Mouse (Mus musculus): ENCODE results near the gene Brca1. TPM values are rescaled to one million over a fixed set of nuclear protein-coding genes. Genes with fewer than 3 reads are reported as not detected.
A peak's percentile ranks its signal among the peaks of the same experiment; 100 is the strongest.
"Not testable (repeated sequence)": the region's sequence is repeated elsewhere in the genome, so short reads cannot be mapped to it uniquely, and the experiment has no call there.

The Brca1 gene
- total and polyA plus RNA-seq, 3 experiments, result 0.20 to 1.3 (median 0.84) TPM

DNA sequence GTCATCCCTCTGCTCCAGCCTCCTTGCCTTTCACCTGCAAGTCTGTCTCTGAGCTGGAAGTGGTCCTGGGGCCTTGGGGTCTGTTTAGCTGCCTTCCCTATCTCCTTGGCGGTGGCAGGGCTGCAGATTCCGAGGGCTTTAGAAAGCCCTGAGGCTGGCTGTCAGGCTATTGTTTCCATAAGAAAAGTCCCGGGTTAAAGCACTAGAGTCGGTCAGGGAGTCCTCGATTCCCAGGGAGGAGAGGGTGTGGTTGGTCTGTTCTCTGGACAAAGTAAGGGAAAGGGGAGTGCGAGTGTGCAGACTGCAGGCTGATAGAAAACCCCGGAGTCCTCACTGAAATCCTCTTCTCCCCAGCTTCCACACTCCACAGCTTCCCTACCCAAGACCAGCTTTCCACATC lies 81.5 kb downstream of the Brca1 start:
- DNase-seq, result no peak

DNA sequence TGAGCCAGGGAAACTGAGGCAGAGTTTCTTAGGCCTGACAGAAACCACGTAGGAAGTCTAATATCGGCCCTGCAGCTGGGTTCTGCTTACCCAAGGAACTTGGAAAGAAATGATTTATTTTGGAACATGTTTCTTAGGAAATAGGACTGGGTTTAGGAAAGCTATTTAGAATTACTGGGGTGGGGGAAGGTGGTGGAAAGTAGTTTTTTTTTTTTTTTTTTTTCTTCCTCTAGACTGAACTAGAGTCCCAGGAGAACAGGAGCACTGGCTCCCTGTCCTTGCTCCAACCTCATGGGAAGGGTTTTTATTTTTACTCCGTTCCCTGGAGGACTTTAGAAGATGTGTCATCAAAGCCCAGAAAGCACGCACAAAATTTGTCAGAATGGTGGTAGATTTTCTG lies 82.6 kb downstream of the Brca1 start:
- DNase-seq, result no peak

DNA sequence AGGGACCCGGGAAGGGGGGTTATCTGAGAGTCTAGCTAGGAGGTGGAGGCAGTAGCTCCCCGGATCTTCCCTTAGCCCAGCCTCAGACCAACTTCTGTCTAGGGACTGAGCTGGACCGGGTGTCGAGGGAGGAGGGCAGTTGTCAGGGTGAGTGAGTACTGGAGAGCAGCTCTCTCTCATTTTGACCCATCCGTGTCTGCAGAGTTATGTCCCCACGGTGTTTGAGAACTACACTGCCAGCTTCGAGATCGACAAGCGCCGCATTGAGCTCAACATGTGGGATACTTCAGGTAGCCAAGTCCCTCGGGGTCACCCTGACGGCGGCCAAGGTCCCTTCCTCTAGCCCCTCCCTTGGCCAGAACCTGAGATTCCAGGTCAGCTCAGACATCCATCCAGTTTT lies 83.0 kb downstream of the Brca1 start:
- DNase-seq, result no peak

DNA sequence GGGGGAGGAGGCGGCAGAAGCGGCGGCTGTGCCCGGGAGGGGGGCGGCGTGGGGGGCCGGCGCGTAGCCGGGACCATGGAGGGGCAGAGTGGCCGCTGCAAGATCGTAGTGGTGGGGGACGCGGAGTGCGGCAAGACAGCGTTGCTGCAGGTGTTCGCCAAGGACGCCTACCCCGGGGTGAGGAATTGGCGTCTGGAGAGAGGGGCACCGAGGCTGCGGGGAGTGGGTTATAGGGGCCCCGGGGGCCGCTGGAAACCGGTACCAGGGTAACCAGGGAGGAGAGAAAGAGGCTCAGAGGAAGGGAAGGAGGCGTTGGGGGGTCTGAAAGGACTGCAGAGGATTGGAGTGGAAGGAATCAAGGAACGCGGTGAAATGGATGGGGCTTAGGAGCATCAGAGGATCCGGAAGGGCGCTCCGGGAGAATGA lies 83.5 kb downstream of the Brca1 start:
- no peak for DNase-seq

DNA sequence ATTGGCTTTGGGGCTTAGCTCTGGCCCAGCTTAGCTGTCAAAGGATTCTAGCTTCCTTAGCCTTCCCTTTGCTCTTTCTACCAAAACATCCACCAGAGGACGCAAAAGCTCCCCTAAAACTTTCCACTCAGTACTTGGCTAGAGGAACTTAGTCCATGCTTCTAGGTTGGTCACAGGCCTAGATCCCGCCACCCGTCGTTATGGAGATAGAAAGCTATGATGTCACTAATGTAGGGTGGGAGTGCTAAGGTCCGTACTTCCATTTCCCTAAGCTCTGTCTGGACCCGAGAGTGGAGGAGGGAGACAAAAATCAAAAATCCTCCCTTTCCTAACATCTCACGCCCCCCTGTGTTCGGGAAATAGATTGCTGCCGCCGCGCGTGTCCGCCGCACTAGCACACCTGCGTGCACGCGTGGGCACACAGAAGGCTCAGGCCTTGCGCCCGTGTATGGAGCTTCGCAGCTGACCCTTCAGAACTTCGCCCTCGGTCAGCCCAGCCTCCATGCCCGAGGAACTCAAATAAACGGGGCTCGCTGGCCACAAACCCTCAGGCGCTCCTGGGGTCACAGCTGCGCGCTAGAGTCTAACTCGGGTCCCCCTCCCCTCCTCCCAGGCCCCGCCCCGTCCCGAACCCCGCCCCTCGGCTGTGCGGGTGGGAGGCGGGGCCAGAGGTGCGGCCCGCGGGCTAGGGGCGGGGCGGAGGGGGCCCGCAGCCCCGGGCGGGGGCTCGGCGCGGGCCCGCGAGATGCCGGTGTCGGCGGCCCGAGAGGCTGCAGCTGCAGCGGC lies 84.1 kb downstream of the Brca1 start:
- DNase-seq, result peak; percentile 80

DNA sequence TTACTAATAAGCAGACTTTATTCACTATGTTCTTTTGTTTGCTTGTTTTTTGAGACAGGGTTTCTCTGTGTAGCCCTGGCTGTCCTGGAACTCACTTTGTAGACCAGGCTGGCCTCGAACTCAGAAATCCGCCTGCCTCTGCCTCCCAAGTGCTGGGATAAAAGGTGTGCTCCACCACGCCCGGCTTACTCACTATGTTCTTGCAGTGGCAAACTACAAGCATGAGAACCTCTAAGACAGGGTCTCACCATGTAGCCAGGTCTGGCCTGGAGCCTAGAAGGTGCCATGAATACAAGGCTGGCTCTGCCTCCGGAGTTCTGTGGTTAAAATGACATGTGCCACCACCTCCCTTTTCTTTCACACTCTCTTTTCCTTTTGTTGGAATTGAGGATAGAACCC lies 85.2 kb downstream of the Brca1 start:
- not testable (repeated sequence) for DNase-seq

DNA sequence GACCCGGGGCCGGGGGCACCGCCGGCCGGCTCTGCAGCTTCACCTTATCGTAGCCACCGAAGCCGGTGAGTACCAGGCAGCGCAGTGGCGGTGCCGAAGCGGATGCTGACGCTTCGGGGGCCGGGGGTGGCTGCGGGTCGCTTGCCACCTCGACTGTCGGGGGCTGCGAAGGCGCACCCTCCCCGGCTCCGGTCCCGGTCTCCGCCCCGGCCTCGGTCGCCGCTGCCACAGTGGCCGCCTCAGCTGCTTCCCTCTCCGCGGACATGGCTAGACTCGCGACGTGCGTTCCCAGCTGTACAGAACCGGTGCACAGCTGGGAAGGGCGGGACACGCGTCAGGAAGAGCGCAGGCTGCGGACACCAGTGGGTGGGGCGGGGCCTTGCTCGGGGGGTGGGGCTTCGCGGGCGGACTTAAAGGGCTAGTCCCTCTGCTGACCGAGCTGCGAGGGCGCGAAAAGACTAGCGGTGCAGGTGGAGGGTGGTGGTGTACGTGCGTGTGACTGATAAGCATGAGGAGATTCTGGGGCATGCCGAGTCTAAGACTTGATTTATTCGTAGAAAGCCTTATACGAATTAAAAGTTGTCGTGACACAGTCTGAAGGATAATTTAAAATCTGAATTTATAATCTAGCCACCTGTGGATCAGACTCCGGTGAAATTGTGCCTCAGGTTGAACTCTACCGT lies 85.7 kb downstream of the Brca1 start, which contains the start of gene Vat1:
Gene Vat1 (minus strand): TSS at position 362 of the 683 bp plus-strand sequence.
- DNase-seq, result peak; percentile 87

DNA sequence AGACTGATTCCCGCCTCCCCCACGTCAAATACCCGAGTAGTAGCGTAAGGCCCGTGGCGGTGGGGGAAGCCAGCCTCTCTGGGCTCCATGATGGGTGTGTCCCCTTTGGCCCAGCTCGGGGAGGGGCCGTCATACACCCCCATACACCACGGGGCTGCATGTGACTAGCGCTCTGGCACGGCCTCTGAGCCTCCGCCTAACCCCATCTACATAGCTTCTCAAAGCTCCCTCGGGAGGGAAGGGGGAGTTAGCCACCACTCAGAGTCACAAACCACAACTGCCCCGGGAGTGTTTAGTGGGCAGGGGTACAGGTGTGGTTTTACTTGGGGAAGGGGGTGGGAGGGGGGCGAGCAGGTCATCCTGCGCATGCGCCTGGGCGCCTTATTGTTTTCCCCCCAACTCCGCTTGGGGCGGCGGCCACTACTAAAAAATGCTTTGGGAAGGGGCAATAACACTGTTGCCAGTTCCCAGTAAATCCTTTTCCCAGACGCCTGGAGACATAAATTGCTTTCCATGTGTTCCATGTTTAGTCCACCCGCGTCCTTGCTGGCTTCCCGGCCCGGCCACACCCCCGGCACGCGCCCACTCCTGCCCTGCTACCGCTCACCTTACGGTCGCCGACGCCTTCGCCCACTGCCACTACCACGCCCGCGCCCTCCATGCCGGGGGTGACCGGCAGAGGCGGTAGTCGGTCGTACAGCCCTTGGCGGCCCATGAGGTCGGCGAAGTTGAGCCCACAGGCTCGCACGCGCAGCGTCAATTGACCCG lies 86.5 kb downstream of the Brca1 start:
- peak; percentile 82 for DNase-seq

DNA sequence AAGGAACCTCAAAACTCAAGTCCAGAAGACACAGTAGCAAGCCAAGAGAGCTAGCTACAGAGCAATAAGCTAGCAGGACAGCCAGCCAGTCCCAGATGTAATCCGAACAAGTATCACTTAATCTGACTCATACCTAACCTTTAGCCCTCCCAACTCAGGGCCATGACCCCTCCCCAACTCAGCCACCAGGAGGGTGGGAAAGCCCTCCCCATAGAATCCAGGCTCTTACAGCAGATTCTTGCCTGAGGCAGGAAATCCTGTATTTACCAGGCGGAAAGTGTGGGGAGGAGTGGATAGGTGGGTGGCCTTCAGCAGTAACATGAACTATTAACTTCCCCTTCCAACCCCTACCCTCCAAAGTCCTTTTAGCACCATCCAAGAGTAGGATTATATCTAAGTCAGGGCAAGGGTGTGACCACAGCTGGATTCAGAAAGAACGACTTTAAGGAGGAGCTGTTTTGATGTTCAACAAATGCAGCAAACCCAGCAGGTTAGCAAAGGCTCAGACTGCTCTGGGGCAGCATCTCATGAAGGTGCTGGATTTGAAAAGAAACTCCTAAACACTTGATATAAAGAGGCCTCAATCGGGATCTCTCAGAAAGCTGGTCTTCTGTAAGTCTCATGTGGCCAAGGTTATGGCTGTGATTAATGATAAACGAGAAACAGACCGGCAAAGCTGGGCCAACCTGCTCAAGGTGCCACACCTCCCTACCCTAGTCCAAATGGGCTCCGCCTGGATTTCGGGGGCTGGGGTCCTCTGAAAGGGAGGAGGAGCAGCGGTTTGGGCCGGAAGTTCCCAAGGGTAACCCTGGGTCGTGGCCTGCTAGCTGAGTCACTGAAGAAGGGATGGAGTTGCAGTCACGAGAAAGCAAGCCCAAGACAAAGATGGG lies 87.3 kb downstream of the Brca1 start, which contains the start of gene Rnd2:
Gene Rnd2 (plus strand): TSS at position 789 of the 890 bp plus-strand sequence.
- peak; percentile 75 for DNase-seq

DNA sequence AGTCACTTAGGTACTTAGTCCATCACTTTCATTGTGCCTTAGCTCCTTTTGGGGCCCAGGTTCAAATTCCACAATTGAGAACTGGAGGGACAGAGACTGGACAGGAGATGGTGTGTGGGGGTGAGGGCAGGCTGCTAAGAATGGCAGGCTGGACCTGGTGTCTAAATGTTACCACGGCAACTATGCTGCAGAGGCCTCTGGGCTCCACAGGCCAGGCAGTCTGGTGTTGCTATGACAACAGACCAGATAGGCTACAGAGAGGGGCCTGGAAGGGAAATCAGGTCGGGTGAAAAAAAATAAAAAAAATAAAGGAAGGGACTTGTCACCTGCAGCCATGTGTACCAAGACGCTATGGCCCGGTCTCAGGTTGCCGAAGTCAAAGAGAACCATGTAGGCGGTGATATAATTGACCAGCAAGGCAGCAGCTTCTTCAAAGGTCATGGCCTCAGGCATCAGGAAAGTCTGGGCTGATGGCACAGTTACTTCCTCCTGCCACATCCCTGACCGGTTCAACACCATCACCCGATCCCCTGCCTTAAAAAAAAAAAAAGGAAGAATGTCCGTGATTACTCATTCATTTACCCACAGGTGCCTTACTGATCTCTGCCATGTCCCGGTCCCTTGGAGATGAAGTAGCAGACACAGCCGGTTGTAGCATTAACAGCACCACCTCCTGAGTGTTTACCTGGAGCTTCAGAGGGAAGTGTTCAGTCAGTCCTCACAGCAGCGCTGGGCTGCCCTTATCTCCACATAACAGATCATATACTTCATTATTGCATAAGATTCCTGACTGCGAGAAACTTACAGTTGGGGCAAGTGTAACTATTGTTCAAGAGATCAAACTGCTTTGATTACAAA lies 88.9 kb downstream of the Brca1 start:
- DNase-seq, result no peak

DNA sequence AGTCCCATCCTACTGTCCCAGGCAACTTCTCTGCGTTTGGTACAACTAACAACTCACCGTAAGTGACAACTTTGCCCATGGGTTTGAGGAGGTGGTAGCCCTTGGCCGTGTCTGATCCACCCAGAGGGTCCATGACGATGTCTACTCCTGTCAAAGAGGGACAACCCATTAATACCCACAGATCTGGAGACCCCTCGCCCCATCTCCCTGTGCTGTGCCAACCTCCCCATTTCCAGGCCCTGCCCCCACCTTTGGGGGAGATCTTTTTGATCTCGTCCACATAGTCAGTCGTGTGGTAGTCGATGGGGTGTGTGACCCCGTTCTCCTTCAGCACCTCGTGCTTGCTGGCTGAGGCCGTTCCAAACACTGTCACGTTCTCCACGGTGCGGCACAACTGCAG lies 89.6 kb downstream of the Brca1 start:
- no peak for DNase-seq

DNA sequence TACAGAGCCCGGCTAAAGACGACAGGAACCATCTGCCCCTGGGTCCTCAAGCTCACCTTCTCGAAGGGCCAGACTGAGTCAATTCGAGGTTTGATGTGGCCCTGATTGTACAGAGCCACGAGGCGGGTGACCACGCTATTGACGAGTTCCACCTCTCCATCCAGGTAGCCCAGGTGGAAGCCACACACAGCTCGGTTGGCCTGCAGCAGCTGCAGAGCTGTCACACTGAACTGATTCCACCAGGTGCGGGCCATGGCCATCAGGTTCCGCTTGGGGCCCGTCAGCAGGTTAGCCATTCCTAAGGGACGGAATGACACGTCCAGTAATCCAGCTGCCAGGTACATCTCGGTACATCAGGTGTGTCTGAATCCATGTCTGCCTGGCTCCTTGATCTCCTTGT lies 91.4 kb downstream of the Brca1 start:
- DNase-seq, result no peak

DNA sequence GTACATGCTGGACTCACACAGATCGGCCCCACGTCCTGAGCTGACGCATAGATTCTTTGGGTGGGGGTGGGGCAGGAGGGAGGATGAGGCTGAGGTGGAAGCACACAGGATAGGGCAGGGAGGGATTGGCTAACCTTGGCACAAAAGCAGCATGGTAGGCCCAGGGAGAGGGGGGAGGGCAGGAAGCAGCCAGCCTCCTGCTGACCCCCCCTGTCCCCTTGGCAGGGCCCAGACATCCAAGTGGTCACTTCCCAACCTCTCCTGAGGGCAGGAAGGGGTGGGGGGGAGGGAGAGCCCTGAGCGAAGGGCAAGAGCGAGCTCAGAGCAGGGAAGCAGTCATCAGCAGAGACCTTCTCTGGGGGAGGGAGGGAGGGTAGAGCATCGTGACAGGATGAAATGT lies 92.0 kb downstream of the Brca1 start:
- peak; percentile 62 for DNase-seq

DNA sequence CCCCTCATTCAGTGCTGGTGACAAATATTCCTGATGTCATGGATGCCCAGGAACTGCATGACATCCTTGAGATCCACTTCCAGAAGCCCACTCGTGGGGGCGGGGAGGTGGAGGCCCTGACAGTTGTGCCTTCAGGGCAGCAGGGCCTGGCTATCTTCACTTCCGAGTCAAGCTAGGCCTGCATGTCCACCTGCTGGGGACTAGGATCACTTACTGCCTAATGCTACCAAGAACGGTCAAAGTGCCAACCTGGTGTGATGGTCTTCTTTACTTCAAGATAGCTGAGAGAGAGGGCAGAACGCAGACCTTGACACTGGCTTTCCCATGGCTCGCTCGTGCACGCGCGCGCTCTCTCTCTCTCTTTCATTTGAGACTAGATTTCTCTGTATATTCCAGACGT lies 93.5 kb downstream of the Brca1 start:
- no peak for DNase-seq

DNA sequence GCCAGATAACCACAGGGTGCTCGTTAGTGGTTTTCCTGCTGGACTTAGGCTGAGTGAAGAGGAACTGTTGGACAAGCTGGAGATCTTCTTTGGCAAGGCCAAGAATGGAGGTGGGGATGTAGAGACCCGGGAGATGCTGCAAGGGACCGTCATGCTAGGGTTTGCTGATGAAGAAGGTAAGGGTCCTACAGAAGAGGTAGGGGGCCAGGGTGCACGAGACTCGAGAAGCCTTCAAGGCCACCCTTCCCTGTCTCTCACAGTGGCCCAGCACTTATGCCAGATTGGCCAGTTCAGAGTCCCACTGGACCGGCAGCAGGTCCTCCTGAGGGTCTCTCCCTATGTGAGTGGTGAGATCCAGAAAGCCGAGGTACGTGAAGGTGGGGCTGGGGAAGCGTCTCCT lies 94.1 kb downstream of the Brca1 start:
- DNase-seq, result no peak

DNA sequence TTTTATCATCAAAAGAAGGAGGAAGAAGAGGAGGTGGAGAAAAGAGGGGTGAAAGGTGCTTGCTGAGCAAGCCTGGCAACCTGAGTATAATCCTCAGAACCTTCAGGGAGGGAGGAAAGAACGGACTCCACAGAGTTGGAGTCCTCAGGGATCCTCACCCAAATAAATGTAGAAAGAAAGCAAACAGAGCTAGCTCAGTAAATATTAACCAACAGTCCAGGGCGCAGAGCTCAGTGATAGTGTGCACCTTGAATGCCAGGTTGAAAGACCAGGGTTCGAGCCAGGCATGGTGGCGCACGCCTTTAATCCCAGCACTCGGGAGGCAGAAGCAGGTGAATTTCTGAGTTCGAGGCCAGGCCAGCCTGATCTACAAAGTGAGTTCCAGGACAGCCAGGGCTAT lies 96.1 kb downstream of the Brca1 start:
- DNase-seq, result no peak

DNA sequence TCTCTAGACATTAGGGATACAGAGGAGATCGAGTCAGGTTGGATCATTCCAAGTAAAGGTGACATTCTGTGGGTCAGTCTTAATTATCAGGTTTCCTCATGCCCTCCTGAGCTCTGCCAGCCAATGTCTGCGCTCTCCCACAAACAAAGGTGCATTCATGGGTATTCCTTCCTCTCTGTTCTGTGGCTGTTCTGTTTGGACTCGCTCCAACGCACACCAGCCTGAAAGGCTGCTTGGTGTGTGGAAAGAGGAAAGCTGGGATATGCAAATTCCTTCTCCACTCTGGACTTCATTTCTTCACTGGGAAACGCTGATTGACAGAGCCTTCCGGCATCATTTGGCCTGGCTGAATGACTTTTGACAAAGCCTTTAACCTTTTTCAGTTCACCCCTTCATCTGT lies 97.1 kb downstream of the Brca1 start:
- DNase-seq, result no peak

DNA sequence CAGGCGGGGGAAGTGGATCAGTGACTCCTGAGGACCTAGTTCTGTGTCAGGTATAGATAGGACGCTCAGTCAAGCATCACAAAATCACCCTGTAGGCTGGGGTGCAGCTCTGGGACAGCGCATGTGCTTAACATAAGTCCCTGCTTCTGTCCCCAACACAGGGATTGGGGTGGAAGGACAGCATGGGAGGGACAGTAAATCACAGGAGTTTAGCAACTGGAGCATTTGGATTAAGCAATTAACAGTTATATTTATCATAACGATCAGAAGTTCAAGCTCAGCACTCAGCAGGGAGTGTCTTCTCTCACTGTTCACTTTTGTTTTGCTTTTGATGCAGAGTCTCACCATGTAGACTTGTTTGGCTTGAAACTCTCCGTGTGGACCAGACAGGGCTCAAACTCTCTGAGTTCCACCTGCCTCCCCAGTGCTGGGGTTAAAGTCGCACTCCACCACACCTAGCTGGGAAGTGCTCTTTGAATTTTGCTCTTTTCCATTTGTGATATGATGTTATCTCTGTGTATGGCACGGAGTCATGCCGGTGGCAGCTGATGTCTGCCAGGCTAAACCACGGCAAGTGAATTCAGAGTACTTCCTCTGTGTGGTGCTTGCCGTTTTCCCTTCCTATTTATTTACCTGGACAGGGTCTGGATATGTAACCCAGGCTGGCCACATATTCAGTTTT lies 99.5 kb downstream of the Brca1 start:
- no peak for DNase-seq

DNA sequence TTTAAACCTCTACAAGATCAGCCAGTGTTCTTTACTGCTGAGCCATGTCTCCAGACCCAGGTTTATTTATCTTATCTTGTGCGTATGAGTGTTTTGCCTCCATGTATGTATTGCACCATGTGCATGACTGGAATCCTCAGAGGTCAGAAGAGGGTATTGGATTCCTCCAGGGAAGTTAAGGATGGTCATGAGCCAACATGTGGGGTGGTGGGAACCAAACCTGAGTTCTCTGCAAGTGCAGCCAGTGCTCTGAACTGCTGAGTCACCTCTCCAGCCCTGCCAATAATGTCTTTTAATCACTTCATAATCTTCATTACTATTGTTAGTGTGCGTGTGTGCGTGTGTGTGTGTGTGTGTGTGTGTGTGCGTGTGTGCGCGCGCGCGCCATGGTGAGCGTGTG lies 100.2 kb downstream of the Brca1 start:
- DNase-seq, result no peak

DNA sequence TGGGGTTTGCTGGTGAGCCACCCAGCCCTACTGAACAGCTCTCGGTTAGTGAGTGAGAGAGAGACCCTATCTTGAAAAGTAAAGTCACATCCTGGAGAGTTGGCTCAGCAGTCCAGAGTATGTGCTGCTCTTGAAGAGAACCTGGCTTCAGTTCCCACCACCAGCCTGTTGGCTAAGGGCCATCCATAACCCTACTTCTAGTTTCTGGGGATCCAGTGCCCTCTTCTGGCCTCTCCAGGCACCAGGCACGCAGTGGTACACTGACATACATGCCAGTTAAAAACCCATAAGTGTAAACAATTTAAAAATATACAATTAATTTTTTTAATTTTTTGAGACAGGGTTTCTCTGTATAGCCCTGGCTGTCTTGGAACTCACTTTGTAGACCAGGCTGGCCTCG lies 101.4 kb downstream of the Brca1 start:
- DNase-seq, result no peak
